Mouse (Mus musculus) natural killer cell, adult 2 months (primary cell): ENCODE data around the gene Tprn.

Source experiments
- DNase-seq, 2 experiments: peaks; one replicate each; pipeline ENCODE4 v3.0.0; 2022; ENCODE audit warnings: low spot score in 2 of 2

Tprn gene

DNA sequence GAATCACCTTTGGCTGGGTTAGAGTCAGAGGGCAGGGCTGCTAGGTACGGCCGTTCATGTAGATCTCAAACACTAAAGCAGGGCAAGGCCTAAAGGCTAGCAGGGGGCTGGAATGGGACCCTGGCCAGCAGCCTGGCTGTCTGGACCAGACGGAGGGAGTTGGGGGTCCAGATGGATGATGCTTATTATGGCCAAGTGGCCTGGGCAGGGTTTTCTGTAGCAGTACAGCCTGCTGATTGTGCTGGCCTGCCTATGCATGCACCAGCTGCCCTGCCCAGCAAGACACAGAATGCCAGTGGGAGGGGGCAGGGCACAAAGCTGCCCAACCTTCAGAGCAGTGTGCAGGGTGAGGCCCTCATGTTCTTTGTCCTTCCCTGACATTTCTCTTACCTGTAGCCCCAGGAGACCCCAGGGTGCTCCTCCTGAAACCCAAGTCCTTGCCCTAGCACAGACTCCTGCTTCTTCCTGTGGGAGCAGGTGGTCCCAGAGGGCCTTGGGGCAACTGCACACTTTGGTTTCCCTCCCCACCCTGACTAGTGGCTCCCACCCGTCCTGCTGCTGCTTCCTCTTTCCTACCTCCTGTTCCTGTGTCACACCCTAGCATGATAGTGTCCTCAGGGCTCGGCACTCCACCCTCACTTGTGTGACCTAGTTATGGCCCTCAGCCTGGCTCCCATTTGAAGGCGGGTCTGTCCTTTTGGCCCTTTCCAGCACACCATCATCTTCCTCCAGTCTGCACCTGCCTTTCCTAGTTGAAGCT lies 3.7 kb downstream of the Tprn start:
- no peak for DNase-seq

- DNase-seq, result no peak
Observed at GRCm38 (mm10) chr2:25266720-25267119, 4.3 kb downstream of the Tprn start.

- no peak for DNase-seq
Observed at GRCm38 (mm10) chr2:25267241-25267640, 4.8 kb downstream of the Tprn start.

DNA sequence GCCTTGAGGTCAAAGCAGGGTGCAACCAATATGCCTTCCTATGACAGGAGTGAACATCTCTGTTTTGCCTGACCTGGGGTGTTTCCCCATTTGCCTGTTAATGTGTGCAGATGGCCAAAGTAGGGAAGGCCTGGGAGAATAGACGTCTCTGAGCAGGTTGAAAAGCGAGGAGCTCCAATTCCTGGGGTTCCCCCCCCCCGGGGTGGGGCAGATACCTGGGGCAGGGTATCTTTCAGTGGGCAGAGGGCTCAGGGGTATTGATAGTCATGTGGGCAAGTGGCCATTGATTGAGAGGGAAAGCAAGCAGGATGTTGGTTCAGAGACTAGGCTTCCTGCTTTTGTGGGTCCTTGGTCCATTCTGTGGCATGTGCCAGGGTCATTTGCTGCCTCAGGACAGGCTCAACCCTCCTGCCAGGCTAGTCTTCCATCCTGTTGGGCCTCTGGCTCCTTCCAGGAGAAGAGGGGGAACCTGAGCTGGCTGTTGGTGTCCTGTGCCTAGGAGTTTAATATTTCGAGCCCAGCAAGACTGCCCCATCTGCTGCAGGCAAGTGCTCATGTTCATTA lies 5.4 kb downstream of the Tprn start:
- no peak for DNase-seq

- peak; percentile 96 to 97 for DNase-seq
Observed at GRCm38 (mm10) chr2:25271827-25272511, 9.6 kb downstream of the Tprn start, which contains the start of the genes Ssna1 and Anapc2. Gene Ssna1, minus strand, starts transcription at chr2:25272438. Gene Anapc2, plus strand, starts transcription at chr2:25272478.

DNA sequence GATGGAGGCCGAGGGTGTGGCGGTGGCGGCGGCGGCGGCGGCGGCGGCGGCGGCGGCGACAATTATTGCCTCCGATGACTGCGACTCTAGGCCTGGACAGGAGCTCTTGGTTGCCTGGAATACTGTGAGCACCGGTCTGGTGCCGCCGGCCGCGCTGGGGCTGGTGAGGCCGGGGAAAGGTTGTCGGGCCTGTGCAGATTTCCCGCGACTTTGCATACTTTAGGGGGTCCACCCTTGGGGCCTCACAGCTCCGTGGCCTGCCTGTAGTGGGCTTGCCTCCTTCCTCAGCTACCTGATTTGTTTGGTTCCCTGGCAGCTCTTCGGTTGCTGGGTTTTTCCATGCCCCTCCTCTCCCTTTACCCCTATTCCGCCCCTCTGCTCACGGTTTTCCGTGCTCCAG lies 10.1 kb downstream of the Tprn start:
- no peak for DNase-seq

DNA sequence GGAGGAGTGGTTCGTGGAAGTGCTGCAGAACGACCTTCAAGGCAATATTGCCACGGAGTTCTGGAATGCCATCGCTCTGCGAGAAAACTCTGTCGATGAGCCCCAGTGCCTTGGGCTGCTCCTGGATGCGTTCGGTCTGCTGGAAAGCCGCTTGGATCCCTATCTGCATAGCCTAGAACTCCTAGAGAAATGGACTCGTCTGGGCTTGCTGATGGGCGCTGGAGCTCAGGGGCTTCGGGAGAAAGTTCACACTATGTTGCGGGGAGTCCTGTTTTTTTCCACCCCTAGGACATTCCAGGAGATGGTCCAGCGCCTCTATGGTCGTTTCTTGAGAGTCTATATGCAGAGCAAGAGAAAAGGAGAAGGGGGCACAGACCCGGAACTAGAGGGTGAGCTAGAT lies 10.6 kb downstream of the Tprn start:
- DNase-seq, result no peak

GRCm38 (mm10) chr2:25278928-25279882 lies 16.8 kb downstream of the Tprn start:
- DNase-seq, result peak; percentile 79 to 86

DNA sequence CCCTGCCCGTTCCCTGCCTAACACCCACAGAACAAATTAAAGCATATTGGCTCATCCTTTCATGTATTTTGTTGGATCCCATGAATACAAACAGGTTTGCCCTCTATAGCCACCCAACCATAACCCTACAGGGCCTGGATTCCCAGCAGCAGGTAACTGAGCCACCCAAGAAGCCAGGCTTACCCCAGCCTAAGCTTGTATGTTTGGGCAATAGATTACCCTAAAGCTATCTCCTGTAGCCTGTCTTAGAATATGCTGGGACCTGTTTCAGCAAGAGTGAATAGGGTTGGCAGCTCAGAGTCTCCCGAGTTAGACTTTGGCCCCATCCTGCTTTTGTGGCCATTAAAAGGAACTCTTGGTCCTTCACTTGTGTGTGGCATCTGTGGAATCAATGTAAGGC lies 23.1 kb downstream of the Tprn start:
- no peak for DNase-seq

DNA sequence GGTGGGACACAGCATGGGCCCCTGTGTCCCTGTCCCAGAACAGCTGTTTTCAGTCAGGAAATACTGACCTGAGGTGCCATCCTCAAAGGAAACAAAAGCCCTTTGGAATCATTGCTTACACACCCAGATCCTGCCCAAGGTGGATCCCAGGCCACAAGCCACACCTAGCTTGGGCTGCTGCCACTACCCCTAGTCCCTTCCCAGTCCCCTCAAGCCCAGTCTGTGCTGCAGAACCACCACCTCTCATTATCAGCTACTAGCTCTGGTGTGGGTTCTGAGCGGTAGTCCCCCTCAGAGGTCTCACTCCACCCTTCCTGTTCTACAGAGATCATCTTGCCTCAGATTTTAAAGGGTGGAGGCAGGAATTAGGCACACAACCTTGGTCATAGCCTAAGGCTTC lies 23.9 kb downstream of the Tprn start:
- DNase-seq, result no peak

GRCm38 (mm10) chr2:25286837-25287636 lies 24.6 kb downstream of the Tprn start:
- DNase-seq, result no peak

DNA sequence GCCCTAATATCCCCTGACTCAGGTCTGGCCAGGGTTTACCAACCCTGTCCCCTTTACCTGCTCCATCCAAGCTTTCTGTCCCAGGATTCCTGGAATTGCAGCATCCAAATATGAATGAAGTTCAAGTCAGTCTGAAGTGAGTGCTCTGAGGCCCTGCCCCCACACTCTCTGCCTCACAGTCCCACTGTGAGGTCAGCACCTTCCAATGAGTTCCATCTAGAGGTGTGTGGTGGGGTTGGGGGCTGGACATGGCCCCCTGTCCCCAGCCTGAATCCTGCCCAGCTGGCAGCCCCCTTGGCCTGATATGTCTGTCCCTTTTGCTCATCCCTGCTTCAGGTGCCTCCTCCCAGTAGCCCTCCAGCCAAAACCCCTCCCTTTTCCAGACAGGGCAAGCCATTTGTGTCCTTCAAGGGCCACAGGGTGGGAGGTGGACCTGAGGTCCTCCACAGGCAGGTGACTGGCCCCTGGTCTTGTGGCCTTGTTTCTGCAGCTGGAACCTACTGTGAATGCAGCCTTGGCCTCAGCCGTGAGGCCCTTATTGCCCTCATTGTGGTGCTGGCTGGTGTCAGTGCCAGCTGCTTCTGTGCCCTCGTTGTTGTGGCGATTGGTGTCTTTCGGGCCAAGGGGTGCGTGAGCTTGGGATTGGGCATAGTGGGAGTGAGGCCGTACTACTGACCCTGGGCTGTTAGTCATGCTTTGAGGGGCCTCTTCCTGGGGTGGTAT lies 25.7 kb downstream of the Tprn start, which contains the start of gene Tmem210:
Gene Tmem210 (plus strand): TSS at position 219 of the 723 bp plus-strand sequence.
- no peak for DNase-seq

GRCm38 (mm10) chr2:25288734-25289345 lies 26.4 kb downstream of the Tprn start:
- no peak for DNase-seq

DNA sequence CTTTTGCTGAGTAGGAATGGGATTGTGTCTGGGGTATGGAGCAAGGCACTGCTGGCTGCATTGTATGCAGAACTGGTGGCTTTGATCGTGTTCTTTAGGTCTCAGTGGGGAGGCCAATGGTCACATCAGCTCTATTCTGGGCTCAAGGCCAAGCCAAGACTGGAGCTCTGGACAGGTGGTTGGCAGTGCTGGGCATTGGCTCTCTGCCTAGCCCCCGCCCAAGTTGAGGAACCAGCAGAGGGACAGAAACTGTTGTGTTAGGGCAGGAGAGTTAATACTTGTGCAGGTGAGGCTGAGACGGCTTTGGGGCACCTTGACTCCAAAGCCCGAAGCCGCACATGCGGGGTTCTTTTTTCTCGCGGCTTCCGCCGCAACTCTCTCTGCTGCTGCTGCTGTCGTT lies 27.2 kb downstream of the Tprn start, which contains the start of gene Lrrc26:
Gene Lrrc26 (plus strand): TSS at position 265 of the 400 bp plus-strand sequence.
- no peak for DNase-seq

GRCm38 (mm10) chr2:25290101-25290815 lies 27.8 kb downstream of the Tprn start:
- no peak for DNase-seq

GRCm38 (mm10) chr2:25290816-25291130 lies 28.4 kb downstream of the Tprn start:
- no peak for DNase-seq

- DNase-seq, result no peak
Observed at GRCm38 (mm10) chr2:25291184-25292053, 29.0 kb downstream of the Tprn start.

DNA sequence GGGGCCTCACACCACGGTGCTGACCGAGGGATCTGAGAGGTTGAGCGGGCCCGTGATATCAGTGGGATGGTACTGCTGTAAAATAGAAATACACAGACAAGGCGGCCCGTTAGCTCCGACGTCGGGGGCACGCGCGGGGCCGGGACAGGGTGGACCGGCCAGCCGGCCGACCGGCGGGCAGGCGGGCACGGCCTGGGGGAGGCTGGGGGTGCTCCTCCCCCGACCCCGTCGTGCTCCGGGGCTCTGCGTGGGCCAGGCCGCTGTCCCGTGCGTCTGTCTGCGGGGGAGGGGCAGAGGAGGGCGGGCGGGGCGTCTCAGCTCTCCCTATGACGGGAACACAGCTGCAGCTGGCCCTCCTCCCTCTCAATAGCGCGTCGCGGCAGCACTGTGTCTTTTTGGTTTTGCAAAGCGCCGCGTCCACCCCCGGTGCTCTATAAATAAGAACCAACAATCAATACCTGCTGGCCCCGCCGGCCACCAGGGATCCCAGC lies 29.7 kb downstream of the Tprn start:
- DNase-seq, result no peak
